Mouse (Mus musculus) layer of hippocampus, postnatal 36 days (tissue): ENCODE data around the gene Siva1. TPM values are rescaled to one million over a fixed set of nuclear protein-coding genes. Genes with fewer than 3 reads are reported as not detected.

Source experiments
- DNase-seq, 2 experiments: peaks; one replicate each; pipeline ENCODE4 v3.0.0; 2022
- total RNA-seq, 2 experiments: library from RNA; stranded (reverse); gene quantifications; 2 replicates each; pipeline ENCODE4 v1.2.3; 2021

The Siva1 gene
- 10 to 100 TPM; 20.2 to 24.0 TPM for total RNA-seq

GRCm38 (mm10) chr12:112644180-112644854, at the start of gene Siva1:
TSS of gene Siva1 (plus strand) at chr12:112644679.
- peak; percentile 97 to 98 for DNase-seq

- no peak for DNase-seq
Observed at GRCm38 (mm10) chr12:112594989-112595388, 49.5 kb upstream of the Siva1 start.

GRCm38 (mm10) chr12:112595626-112596025, 48.9 kb upstream of the Siva1 start:
- DNase-seq, result no peak

- no peak for DNase-seq
Observed at GRCm38 (mm10) chr12:112596454-112596853, 48.0 kb upstream of the Siva1 start.

- no peak for DNase-seq
Observed at GRCm38 (mm10) chr12:112596891-112597500, 47.5 kb upstream of the Siva1 start.

GRCm38 (mm10) chr12:112597618-112598017, 46.9 kb upstream of the Siva1 start:
- peak; percentile 66 to 67 for DNase-seq

GRCm38 (mm10) chr12:112599198-112599597, 45.3 kb upstream of the Siva1 start:
- DNase-seq, result no peak

- DNase-seq, result no peak
Observed at GRCm38 (mm10) chr12:112599942-112600611, 44.4 kb upstream of the Siva1 start.

GRCm38 (mm10) chr12:112604022-112604421, 40.5 kb upstream of the Siva1 start:
- no peak for DNase-seq

- no peak for DNase-seq
Observed at GRCm38 (mm10) chr12:112604709-112605649, 39.5 kb upstream of the Siva1 start.

GRCm38 (mm10) chr12:112605766-112606165, 38.7 kb upstream of the Siva1 start:
- peak; percentile 79 to 81 for DNase-seq

GRCm38 (mm10) chr12:112606998-112607397, 37.5 kb upstream of the Siva1 start:
- DNase-seq, result no peak

- no peak for DNase-seq
Observed at GRCm38 (mm10) chr12:112609031-112609430, 35.4 kb upstream of the Siva1 start.

GRCm38 (mm10) chr12:112616668-112617067, 27.8 kb upstream of the Siva1 start:
- DNase-seq, result no peak

GRCm38 (mm10) chr12:112617184-112617583, 27.3 kb upstream of the Siva1 start:
- peak; percentile 61 to 63 for DNase-seq

- peak; percentile 48 to 52 for DNase-seq
Observed at GRCm38 (mm10) chr12:112617898-112618380, 26.5 kb upstream of the Siva1 start.

GRCm38 (mm10) chr12:112618981-112619685, 25.3 kb upstream of the Siva1 start:
- DNase-seq, result no peak

GRCm38 (mm10) chr12:112619686-112620353, 24.7 kb upstream of the Siva1 start, which contains the start of gene Adssl1:
TSS of gene Adssl1 (plus strand) at chr12:112620045.
- DNase-seq, result peak; percentile 37 to 43

GRCm38 (mm10) chr12:112620354-112621061, 24.0 kb upstream of the Siva1 start:
- no peak for DNase-seq

GRCm38 (mm10) chr12:112621900-112622299, 22.6 kb upstream of the Siva1 start:
- no peak for DNase-seq
